Mouse (Mus musculus) kidney, postnatal 10 days (tissue): ENCODE measurements around the gene Pcsk7.

ENCODE experiments used
- DNase-seq: peaks from one replicate; pipeline ENCODE4 v3.0.0; 2021; ENCODE audit warnings: mixed read lengths

The Pcsk7 gene

DNA sequence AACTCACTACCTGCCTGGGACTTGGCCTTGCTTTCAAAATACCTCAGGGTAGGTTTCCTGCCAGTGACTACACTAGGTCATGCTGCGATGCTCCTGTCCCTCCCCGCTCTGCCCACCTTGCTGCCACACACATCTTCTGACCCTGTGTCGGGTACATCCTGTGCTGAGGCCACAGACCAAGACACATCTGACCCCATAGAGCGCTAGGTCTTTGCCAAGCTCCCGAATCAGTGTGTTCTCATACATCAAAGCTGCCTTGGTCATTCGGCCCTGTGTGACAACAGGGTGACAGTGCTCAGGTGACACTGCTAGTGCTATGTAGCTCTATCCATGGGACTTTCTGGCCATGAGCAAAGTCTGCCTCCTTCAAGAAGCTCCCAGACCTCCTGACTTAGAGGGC is 33.5 kb downstream of the Pcsk7 start:
- DNase-seq, result no peak

GRCm38 (mm10) chr9:45941329-45941888 is 35.1 kb downstream of the Pcsk7 start:
- no peak for DNase-seq

GRCm38 (mm10) chr9:45942464-45942863 is 36.2 kb downstream of the Pcsk7 start:
- no peak for DNase-seq

GRCm38 (mm10) chr9:45942916-45943315 is 36.6 kb downstream of the Pcsk7 start:
- no peak for DNase-seq

GRCm38 (mm10) chr9:45943628-45944505 is 37.6 kb downstream of the Pcsk7 start:
- no peak for DNase-seq

GRCm38 (mm10) chr9:45944506-45945400 is 38.5 kb downstream of the Pcsk7 start:
- DNase-seq, result no peak

GRCm38 (mm10) chr9:45945721-45946120 is 39.4 kb downstream of the Pcsk7 start:
- DNase-seq, result no peak

GRCm38 (mm10) chr9:45946182-45946871 is 40.0 kb downstream of the Pcsk7 start:
- DNase-seq, result no peak

DNA sequence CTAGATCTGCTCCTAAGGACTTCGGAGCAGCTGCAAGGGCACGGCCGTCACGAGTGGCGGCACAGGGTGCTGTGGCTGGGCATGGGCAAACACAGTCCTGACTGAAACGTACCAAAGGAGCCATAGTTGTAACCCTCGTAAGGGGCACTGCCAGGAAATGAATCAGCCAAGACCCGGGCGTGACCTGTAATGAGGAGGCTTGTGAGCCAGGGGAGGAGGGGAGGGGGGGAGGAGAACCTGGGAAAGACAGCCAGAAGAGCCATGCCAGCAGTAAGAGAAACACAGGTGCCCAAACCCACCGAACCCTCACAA is 40.5 kb downstream of the Pcsk7 start:
- DNase-seq, result no peak

DNA sequence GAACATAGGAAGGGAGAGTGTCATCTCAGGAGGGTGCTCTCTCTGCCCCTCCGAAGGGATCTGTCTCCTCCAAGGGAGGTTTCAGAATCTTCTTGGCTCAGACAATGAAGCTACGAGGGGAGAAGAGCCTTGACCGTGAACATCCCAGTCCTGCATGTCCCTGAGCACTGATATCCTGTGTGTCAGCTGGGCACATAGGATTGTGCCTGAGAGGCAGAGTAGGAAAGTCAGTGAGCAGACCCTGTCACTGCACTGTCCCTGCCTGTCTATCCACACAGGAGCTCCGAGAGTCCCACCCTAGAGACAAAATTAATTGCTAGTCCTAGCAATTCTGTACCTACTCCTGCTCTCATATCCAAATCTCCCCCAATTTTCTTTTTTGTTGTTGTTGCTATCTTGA is 45.8 kb downstream of the Pcsk7 start:
- DNase-seq, result no peak

GRCm38 (mm10) chr9:45952890-45953289 is 46.6 kb downstream of the Pcsk7 start:
- DNase-seq, result no peak

DNA sequence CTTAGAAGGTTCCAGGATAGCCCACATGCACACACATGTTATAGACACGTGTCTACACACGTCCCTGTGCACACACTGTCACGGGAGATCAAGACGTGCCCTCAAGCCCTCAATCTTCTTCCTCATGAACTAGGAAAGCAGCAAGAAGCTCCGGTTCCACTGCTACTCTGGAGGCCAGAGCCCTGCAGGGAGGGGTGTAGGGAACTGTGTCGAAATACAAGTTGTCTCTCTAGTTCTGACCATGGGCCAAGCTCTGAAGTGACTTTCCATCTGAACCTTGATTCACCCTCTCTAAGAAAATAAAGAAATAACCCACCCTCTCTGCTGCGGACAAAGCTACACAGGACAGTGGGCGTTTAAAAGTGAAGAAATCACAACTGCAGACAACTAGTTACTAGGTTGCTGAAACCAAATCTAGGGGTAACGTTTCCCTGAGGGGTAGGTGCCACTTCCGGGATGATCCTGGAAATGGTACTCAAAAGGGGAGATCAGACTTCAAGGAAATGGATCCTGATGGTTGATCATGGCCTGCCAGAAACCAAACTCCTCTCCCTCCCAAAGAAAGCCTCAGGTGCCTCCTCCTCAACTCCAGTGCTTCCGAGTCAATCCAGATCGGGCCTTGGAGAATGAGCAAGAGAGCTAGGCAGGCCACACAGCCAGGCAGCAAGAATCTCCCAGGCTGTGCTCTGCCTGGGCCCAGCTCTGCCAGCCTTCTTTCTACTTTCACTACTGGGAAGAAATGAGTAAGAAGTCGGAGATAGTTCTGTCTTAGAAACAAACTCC is 47.4 kb downstream of the Pcsk7 start:
- DNase-seq, result no peak

DNA sequence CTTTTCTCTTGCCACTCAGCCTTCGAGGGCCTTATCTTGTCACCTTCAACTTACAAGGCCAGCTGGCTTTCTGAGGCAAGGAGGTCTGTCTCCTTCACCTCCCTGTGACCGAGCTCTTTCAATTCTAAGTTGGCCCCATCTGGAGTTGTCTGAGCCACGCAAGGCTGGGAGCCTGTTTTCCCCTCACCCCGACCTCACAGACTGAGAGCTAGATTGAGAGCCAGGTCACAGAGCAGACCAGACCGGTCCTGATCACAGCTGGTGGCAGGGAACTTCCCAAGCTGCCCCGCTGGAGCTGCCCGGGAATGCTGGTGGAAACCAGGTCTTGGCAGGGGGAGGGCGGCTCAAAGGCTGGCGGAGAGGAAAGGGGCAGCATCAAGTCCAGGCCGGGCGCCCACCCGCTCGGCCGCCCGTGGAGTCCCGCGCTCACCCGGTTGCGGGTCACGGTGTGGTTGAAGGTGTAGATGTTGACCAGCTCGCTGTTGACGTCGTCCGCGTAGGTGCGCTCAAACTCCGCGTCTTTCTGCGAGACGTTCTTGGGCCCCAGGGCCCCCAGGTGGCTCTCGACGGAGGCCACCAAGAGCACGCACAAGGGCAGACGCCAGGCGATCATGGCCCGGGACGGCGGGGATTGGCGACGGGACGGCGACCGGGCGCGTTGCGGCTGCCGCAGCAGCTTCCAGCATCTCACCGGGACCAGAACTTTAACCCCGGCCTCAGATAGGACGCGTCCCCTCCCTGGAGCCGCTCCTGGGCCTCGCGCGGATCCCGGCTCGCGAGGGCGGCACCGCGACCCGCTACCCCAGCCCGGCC is 48.2 kb downstream of the Pcsk7 start:
- DNase-seq, result peak; percentile 79

DNA sequence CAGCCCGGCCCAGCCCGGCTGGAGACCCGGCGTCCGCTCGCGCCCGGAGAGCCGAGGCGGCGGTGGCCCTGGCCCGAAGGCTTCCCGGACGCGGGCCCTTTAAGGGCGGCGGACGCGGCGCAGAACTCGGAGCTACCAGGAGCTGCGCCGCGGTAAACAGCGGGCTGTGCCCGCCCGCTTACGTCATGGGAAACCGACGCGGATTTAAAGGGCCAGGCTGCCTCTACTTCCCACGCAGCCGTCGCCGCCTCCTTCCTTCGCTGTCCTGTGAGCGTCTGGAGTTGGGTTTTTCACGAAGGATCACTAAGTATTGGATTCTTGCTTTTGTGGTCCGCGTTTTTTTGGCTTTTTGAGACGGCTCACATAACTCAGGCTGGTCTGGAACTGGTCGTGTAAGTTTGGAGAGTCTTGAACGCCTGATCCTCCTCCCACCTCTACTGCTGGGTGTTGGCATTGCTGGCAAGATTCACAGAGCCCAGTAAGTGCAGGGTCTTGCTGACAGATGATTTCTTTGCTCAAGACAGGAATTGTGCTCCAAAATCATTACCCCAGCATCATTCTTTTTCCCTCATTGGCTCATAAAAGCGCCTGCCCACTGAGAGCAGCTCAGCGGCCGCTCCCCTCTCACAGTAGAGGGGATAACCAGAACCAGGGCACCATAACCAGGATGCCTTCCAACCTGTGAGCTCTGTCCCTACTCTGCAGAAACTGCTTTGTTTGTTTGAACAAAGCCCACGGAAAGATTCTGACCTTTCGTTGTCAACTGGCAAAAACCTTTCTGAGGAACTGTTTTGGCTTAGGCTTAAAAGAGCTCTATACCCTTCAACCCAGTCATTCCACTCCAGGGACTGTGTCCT is 49.0 kb downstream of the Pcsk7 start, which contains the start of gene Sidt2:
Gene Sidt2, minus strand, starts transcription at position 152 of the 857 bp plus-strand sequence.
- peak; percentile 95 for DNase-seq

GRCm38 (mm10) chr9:45958023-45958670 is 51.9 kb downstream of the Pcsk7 start:
- DNase-seq, result peak; percentile 68

- no peak for DNase-seq
Measured at GRCm38 (mm10) chr9:45958851-45959250, 52.6 kb downstream of the Pcsk7 start.

DNA sequence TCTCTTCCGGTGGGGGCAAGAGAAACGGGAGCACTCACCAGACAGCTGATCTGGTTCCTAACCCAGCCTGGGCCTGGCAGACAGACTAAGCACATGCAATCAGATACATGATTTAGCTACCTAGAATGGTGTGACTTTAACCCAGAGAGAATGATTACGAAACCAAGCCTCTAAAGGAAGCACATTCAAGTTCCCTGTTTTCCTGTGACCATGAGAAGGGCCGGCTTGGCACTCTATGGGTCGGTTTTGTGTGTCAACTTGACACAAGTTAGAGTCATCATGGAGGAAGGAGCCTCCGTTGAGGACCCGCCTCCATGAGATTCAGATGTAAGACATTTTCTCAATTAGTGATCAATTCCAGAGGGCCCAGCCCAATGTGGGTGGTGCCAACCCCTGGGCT is 53.4 kb downstream of the Pcsk7 start:
- DNase-seq, result no peak

DNA sequence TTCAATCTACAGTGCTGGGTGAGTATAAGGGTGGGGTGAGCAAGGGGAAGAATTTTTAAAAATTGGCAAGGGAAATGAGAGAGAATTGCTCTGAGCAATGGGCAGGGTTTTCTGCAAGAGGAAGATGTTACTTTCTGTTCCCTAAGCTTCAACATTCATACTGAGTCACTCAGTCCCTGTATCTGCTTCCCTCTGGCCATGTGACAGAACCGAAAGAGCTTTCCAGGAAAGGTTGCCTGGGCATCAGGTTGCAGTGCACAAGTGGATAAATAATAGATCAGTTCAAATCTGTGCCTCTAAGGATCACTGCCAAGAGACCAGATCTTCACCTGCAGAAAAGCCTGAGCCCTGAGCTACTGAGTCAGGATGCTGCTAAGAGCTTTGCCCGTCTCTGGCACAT is 55.6 kb downstream of the Pcsk7 start:
- no peak for DNase-seq

DNA sequence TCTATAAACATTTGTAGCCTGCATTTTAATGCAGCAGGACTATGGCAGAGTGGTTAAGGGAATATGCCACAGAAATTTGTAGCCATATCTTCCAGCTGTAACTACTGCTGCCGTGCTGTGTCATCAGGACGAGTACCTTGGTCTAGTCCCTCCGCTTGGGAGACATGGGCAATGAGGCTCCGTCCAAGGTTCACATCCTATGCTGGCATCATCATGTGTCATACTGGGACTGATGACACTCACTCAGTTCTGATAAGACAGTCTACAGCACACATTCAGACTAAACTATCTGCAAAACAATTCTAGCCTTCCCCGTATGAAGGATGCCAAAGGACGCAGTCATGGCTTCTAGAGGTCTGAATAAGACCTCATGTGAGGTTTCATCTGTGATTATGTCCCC is 57.3 kb downstream of the Pcsk7 start:
- no peak for DNase-seq

- DNase-seq, result no peak
Measured at GRCm38 (mm10) chr9:45976884-45977283, 70.6 kb downstream of the Pcsk7 start.
